Comparison of ENCODE assay signal across 8 mouse cellular contexts in genomic region chr2:91650360-91650995, GRCm38 (mm10). TPM values are rescaled to one million over a fixed set of nuclear protein-coding genes. Genes with fewer than 3 reads are reported as not detected.
DNase-seq lines count a peak whose midpoint lies in the region; ATAC-seq and TF ChIP-seq lines count a peak whose summit lies in the region.

No protein-coding gene starts in this region.

- H3K27ac ChIP-seq in heart, postnatal 0 days (ENCODE audit: low read depth): peak overlapping the region; percentile 96
- peak overlapping the region; percentile 80 for H3K27ac ChIP-seq in bone marrow, adult 2 months (ENCODE audit: control insufficient read depth, insufficient read depth, low read depth, low read length, poor library complexity)
- peak overlapping the region; percentile 95 for H3K27ac ChIP-seq in midbrain, embryonic 10.5 days (replicated peaks)

- H3K4me2 ChIP-seq in heart, postnatal 0 days (ENCODE audit: low read depth, low read length): peak overlapping the region; percentile 93

- TF ChIP-seq CTCF in heart, postnatal 0 days (IDR thresholded peaks at IDR 0.05; ENCODE audit: low read depth): no peak
- TF ChIP-seq CTCF in bone marrow, adult 2 months (IDR thresholded peaks at IDR 0.05; ENCODE audit: control insufficient read depth, insufficient read depth, low read length): no peak

- DNase-seq in heart, postnatal 0 days (ENCODE audit: low spot score): no peak
- DNase-seq in heart, postnatal 4 days: no peak
- no peak for DNase-seq in midbrain, embryonic 10.5 days (ENCODE audit: low spot score)
- no peak for DNase-seq in Muller cell, postnatal 12 days (ENCODE audit: inconsistent ontology term)
- no peak for DNase-seq in urinary bladder, postnatal 4 days (ENCODE audit: low spot score in 2 of 2)
- no peak for DNase-seq in left cerebral cortex, adult 8-10 months (ENCODE audit: low spot score in 2 of 2)

- H3K9me3 ChIP-seq in heart, postnatal 0 days (replicated peaks; ENCODE audit: control insufficient read depth, low read length): no peaks in the 10 kb centered on the region
- H3K9me3 ChIP-seq in midbrain, embryonic 10.5 days (replicated peaks): no peaks in the 10 kb centered on the region

- peak overlapping the region; percentile 83 for H3K9ac ChIP-seq in heart, postnatal 0 days (replicated peaks; ENCODE audit: low read depth, low read length)

- 7% methylated on average over 16 of the region's 16 CpGs for WGBS in heart, postnatal 0 days
- 3% methylated on average over 16 of the region's 16 CpGs for WGBS in bone marrow, adult 2 months
- WGBS in midbrain, embryonic 10.5 days: 19% methylated on average over 16 of the region's 16 CpGs

- no peaks in the 10 kb centered on the region for H3K27me3 ChIP-seq in heart, postnatal 0 days (ENCODE audit: control insufficient read depth, insufficient read depth, low read length)
- no peaks in the 10 kb centered on the region for H3K27me3 ChIP-seq in midbrain, embryonic 10.5 days (ENCODE audit: low read depth, poor library complexity, severe bottlenecking)

- peaks cover 40% of the 10 kb centered on the region for H3K36me3 ChIP-seq in heart, postnatal 0 days (replicated peaks; ENCODE audit: control insufficient read depth, insufficient read depth, low read length)
- peaks cover 47% of the 10 kb centered on the region for H3K36me3 ChIP-seq in midbrain, embryonic 10.5 days

- H3K4me1 ChIP-seq in heart, postnatal 0 days (ENCODE audit: control insufficient read depth, insufficient read depth): peaks cover 38% of the 10 kb centered on the region
- no peaks in the 10 kb centered on the region; the same call in 1 of the 2 replicates for H3K4me1 ChIP-seq in bone marrow, adult 2 months (ENCODE audit: control insufficient read depth, insufficient read depth, low read length)
- peaks cover 41% of the 10 kb centered on the region for H3K4me1 ChIP-seq in midbrain, embryonic 10.5 days

- TF ChIP-seq POLR2A in bone marrow, adult 2 months (IDR thresholded peaks at IDR 0.05; ENCODE audit: borderline replicate concordance, control insufficient read depth, low read depth, low read length): no peak

- ATAC-seq in heart, postnatal 0 days (ENCODE audit: insufficient read depth, low read depth): peak; percentile 45
- ATAC-seq in hematopoietic stem cell, adult 5-6 weeks (replicated peaks in 1 of 2; ENCODE audit: insufficient read depth in 1 of 2, low FRiP score in 2 of 2, low TSS enrichment in 1 of 2, low read depth in 1 of 2, poor library complexity in 2 of 2, severe bottlenecking in 2 of 2): peak; percentile 27 to 40

- H3K4me3 ChIP-seq in heart, postnatal 0 days (ENCODE audit: low read depth, low read length): peak overlapping the region; percentile 97
- peak overlapping the region; percentile 86 for H3K4me3 ChIP-seq in bone marrow, adult 2 months (replicated peaks; ENCODE audit: control insufficient read depth, low read depth, low read length)
- H3K4me3 ChIP-seq in midbrain, embryonic 10.5 days: peak overlapping the region; percentile 80

- no peak for TF ChIP-seq EP300 in heart, postnatal 0 days (IDR thresholded peaks at IDR 0.05; ENCODE audit: low read depth)

RNA-seq across cellular contexts. Expression of gene Arhgap1, which starts 0.8 kb away (rescaled TPM):
- total RNA-seq in heart, postnatal 0 days (2014; rRNA removed; ENCODE audit: low replicate concordance): 85.7 and 109 TPM in 2 replicates
- polyA plus RNA-seq in heart, postnatal 0 days (2015; fragmentation: Nextera tagmentation; extraction: Ambion mirVana): 73.9 and 76.5 TPM in 2 replicates
- total RNA-seq in heart, postnatal 4 days (2021): 10 to 100 TPM; 83.1 to 84.8 TPM
- 15.4 and 35.2 TPM in 2 replicates for polyA plus RNA-seq in bone marrow, adult 2 months (2011; ENCODE audit: insufficient read depth, insufficient read length, low replicate concordance, missing spikeins)
- total RNA-seq in hematopoietic stem cell, adult 5-6 weeks (2017): 44.0 and 53.8 TPM in 2 replicates
- polyA plus RNA-seq in midbrain, embryonic 10.5 days (2016; fragmentation: Nextera tagmentation; extraction: Ambion mirVana): 75.2 and 82.6 TPM in 2 replicates
- 10 to 100 TPM; 60.8 to 82.1 (median 74.6) TPM for total RNA-seq in left cerebral cortex, adult 8-10 months (2022)

RNA-seq across cellular contexts. Expression of gene Zfp408, which starts 0.9 kb away (rescaled TPM):
- 11.1 and 17.4 TPM in 2 replicates for total RNA-seq in heart, postnatal 0 days (2014; rRNA removed; ENCODE audit: low replicate concordance)
- 3.6 and 4.0 TPM in 2 replicates for polyA plus RNA-seq in heart, postnatal 0 days (2015; fragmentation: Nextera tagmentation; extraction: Ambion mirVana)
- total RNA-seq in heart, postnatal 4 days (2021): 10 to 100 TPM; 12.7 to 13.9 TPM
- 6.8 and 6.9 TPM in 2 replicates for polyA plus RNA-seq in bone marrow, adult 2 months (2011; ENCODE audit: insufficient read depth, insufficient read length, low replicate concordance, missing spikeins)
- total RNA-seq in hematopoietic stem cell, adult 5-6 weeks (2017): 8.6 and 12.4 TPM in 2 replicates
- polyA plus RNA-seq in midbrain, embryonic 10.5 days (2016; fragmentation: Nextera tagmentation; extraction: Ambion mirVana): 9.6 and 10.3 TPM in 2 replicates
- 10 to 100 TPM; 11.6 to 14.5 (median 13.7) TPM for total RNA-seq in left cerebral cortex, adult 8-10 months (2022)

RNA-seq across cellular contexts. Expression of gene F2, which starts 14.3 kb away (rescaled TPM):
- 0.08 and 1.1 TPM in 2 replicates for total RNA-seq in heart, postnatal 0 days (2014; rRNA removed; ENCODE audit: low replicate concordance)
- 0.12 TPM in 1 of 2 replicates, not detected in the other for polyA plus RNA-seq in heart, postnatal 0 days (2015; fragmentation: Nextera tagmentation; extraction: Ambion mirVana)
- total RNA-seq in heart, postnatal 4 days (2021): under 1 TPM; 0.14 to 0.31 TPM
- polyA plus RNA-seq in bone marrow, adult 2 months (2011; ENCODE audit: insufficient read depth, insufficient read length, low replicate concordance, missing spikeins): 0.49 and 2.7 TPM in 2 replicates
- total RNA-seq in hematopoietic stem cell, adult 5-6 weeks (2017): 0.30 TPM in 1 of 2 replicates, not detected in the other
- polyA plus RNA-seq in midbrain, embryonic 10.5 days (2016; fragmentation: Nextera tagmentation; extraction: Ambion mirVana): 0.14 TPM in 1 of 2 replicates, not detected in the other
- total RNA-seq in left cerebral cortex, adult 8-10 months (2022): under 1 TPM in 2 of 4 experiments, not detected in 2; 0.23 to 0.42 TPM

RNA-seq across cellular contexts. Expression of gene Atg13, which starts 59.9 kb away (rescaled TPM):
- 18.2 and 30.6 TPM in 2 replicates for total RNA-seq in heart, postnatal 0 days (2014; rRNA removed; ENCODE audit: low replicate concordance)
- 19.8 and 21.2 TPM in 2 replicates for polyA plus RNA-seq in heart, postnatal 0 days (2015; fragmentation: Nextera tagmentation; extraction: Ambion mirVana)
- total RNA-seq in heart, postnatal 4 days (2021): 10 to 100 TPM; 28.4 to 31.1 TPM
- polyA plus RNA-seq in bone marrow, adult 2 months (2011; ENCODE audit: insufficient read depth, insufficient read length, low replicate concordance, missing spikeins): 8.6 and 12.9 TPM in 2 replicates
- total RNA-seq in hematopoietic stem cell, adult 5-6 weeks (2017): 9.3 and 12.0 TPM in 2 replicates
- 22.9 and 25.5 TPM in 2 replicates for polyA plus RNA-seq in midbrain, embryonic 10.5 days (2016; fragmentation: Nextera tagmentation; extraction: Ambion mirVana)
- 10 to 100 TPM; 76.1 to 90.9 (median 83.8) TPM for total RNA-seq in left cerebral cortex, adult 8-10 months (2022)
